Mouse (Mus musculus): ENCODE data around the gene Rpl14. TPM values are rescaled to one million over a fixed set of nuclear protein-coding genes. Genes with fewer than 3 reads are reported as not detected.

Gene Rpl14
- 1,168 TPM for polyA plus RNA-seq (2017; shearing (Covaris generic))

DNA sequence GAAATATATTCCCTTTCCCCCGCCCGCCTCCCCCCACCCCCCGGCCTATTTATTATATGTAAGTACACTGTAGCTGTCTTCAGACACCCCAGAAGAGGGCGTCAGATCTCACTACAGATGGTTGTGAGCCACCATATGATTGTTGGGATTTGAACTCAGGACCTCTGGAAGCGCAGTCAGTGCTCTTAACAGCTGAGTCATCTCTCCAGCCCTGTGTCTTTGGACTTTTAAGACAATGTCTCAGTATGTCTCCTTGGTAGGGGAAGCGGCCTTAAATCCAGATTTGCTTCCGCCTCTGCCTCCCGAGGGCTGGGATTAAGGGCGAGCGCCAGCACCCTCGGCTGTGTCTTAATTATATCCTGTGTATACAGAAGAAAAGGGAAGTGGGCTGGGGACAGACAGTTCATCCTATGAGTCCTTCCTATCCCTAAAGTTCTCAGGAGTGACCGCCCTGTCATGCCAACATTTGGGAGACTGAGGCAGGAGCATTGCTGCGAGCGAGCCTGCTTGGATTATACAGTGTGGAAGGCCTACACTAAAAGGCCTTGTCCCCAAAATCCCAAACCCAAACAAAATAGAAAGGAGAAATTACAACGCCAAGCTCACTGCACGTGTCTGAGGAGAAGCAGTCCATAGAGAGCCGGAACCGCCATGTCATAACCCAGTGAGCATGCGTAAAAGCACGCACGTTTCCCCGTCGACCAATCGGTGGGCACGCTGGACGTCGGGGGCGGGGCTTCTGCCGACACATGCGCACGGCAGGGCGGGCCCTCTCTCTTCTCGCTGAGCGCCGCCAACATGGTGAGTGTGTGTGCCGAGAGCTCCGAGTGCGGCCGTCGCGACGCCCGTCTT is at the start of gene Rpl14:
TSS of gene Rpl14 (plus strand) at position 704 of the 852 bp plus-strand sequence.

DNA sequence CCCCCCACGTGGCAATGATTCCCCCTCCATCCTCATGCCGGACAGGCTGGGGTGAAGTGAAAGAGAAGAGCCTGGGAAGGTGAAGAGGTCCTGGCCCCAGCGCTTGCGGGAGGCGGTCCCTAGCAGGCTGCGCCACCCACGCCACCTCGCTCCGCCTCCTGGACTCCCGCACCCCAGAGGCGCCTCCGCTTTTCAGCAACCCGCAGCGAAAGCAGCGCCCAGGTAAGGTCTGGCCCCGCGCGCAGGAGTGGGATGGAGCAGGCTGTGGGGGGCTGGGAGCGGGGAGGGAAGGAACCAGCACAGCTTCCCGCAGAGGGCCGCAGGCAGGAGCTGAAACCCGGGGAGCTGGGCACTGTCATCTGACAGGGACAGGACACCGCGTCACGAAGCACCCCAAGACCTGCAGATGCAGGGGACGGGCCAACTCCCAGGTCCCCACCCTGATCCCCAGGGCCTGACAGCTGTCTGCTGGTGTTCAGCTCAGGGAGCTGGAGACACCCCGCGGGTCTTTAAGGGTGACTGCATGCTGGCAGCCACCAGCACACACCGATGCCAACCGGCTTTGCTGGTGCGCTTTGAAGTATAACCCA is 31.5 kb upstream of the Rpl14 start, which contains the start of gene Entpd3:
TSS of gene Entpd3 (plus strand) at position 157 of the 590 bp plus-strand sequence.

Other genes with a start within 250 kb of the Rpl14 start
- 104 TPM for gene Eif1b, start 79.2 kb upstream of the Rpl14 start, polyA plus RNA-seq (2017; shearing (Covaris generic))
- gene Entpd3, start 31.6 kb upstream of the Rpl14 start, polyA plus RNA-seq (2017; shearing (Covaris generic)), result 0.07 TPM